Mouse (Mus musculus) T-cell, adult 2 months (primary cell): Measurements from ENCODE around the gene Ncam1.

Experiments
- DNase-seq: peaks from one replicate; pipeline ENCODE4 v3.0.0; 2022; ENCODE audit warnings: low spot score

The Ncam1 gene

DNA sequence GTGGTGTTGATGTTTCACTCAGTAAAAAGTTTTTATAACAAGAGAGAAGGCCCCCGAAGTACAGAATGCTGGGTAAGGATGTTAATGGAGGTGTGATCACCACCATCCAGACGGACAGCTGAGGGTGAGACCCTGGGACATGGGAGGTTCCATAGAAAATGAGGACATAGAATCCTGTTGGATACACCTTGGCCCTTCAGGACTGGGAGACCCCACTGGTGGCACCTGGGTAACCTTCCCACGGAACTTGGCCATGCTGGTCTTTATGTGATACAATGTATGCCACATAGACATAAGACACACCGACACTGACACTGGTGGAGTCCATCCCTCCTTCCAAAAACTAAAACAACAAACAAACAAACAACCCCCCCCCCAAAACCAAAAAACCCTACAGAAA, 296.5 kb downstream of the Ncam1 start:
- no peak for DNase-seq

DNA sequence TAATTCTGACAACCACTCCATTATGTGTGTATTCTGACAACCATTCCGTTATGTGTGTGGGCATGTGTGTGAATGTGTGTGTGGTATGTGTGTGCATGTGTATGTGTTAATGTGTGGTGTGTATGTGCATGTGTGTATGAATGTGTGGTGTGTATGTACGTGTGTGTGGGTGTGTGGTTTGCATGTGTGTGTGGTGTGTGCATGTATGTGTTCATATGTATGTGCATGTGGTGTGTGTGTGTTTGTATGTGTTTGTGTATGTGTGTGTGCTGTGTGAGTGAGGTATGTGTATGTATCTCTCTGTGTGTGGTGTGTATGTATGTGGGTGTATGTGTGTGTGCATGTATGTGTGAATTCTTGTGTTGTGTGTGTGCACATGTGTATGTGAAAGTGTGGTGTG, 298.8 kb downstream of the Ncam1 start:
- no peak for DNase-seq

DNA sequence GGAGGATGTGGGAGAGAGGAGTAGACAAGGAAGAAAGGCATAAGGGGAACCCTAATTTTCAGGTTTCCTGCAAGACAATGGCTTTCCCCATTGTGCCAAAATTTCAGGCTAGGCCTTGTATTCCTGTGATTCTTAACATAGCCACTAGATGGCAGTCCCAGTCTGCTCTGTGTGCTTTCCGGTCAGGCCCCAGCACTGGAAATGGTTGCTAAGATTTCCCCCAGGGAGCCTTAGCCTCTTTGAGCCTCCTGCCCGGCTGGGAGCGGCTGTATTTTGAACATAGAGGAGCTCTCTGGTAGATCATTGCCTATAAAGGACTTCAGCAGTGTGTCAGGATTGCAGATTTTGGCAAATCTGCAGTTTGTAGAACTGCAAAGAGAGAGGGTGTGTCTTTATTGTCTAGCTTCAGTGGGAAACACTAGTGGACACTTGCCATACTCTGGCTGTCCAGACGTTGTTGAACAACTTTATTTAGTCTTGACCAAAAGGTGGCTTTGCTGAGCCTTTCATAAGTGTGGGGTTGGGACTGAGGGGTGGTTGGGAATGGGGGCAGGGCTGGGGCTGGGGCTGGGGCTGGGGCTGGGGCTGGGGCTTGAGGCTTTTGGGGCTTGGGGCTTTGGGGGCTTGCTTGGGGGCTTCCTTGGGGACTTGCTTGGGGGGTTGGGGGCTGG, 304.6 kb downstream of the Ncam1 start:
- peak; percentile 10 for DNase-seq

DNA sequence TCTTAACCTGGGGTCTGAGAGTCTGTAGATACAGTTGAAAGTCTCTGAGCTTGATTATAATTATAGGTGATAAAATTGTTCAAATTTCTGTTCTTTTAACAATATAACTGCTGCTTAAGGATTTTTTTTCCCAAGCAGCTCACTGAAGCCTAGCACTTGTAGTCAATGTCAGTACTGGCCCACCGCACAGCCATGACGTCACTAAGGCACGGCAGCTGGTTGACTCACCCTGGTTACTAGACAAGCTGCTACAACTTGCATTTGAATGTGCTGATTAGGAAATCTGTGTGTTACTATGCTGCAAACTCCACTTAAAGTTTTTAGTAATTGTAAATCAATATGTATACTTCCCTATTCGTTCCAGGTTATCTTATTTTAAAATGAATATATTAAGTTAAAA, 308.1 kb downstream of the Ncam1 start:
- DNase-seq = no peak

DNA sequence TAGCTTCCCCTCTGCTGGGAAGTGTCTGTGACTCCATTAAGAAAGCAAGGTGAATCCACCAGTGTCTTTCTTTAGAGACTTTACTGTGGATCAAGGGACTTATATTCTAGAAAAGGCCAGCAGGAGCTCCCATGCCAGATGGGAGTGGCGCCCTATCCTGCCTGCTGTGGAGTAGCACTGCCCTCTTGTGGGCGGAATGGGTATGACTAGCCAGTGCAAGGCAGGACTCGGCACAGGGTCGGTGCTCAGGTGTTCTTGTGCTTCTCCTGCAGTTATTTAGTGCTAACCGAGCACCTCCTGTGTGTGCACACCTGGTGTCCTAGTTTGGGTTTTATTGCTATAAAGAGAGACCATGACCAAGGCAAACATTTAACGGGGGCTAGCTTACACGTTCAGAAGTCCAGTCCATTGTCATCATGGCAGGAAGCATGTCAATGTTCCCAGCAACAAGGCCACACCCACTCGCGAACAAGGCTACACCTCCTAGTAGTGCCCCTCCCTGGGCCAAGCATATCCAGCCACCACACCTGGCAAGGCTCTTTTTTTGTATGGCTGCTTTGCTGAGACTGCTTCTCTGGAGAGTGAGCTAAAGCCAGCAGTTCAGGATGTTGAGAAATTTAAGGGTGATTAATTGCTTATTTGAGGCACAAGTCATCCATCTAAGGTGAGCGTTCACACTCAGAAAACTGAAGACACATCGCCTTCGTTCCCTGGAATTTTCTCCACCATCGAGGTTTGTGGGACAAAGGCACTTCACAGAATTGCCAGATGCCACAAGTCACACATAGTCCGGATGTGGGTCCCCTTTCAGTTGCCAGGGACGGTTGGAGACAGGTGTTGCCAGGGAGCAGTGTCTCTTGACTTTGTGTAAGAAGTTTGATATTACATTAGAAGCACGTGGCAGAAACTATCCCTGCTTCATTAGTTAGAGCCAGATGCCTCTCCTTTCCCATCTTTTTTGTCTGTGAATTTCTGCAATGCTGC, 309.5 kb downstream of the Ncam1 start:
- peak; percentile 47 for DNase-seq

DNA sequence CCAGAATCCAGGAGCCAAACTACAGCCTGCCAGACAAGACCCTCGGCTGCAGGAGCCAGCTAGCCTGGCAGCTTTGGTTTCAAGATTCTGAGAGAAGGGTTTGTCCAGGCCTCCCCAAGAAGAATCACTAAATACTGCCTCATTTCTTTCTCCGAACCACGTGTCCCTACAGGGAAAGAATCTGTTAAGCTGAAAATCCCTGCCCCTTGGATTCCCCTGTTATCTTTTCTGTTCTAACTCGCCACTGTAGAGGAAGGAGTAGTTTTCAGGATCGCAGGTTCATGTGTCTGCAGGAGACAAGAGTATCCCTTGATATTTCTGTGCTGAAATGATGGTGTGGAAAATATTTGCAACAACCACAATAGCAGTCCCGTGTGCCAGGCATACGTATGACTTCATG, 310.5 kb downstream of the Ncam1 start:
- DNase-seq = no peak

DNA sequence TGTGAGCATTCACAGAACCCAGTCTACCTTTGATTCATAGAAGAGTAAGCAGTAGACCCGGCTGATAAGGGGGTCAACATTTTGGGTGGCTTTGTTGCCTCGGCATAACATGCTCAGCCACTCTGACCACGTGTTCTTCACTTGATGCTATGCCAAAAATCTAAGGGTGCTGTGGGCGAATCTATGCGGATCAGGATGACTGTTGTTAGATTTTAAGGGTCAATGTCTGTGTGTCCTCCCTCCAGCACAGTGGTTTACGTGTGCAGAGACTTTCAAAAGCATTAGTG, 311.1 kb downstream of the Ncam1 start:
- DNase-seq = no peak

DNA sequence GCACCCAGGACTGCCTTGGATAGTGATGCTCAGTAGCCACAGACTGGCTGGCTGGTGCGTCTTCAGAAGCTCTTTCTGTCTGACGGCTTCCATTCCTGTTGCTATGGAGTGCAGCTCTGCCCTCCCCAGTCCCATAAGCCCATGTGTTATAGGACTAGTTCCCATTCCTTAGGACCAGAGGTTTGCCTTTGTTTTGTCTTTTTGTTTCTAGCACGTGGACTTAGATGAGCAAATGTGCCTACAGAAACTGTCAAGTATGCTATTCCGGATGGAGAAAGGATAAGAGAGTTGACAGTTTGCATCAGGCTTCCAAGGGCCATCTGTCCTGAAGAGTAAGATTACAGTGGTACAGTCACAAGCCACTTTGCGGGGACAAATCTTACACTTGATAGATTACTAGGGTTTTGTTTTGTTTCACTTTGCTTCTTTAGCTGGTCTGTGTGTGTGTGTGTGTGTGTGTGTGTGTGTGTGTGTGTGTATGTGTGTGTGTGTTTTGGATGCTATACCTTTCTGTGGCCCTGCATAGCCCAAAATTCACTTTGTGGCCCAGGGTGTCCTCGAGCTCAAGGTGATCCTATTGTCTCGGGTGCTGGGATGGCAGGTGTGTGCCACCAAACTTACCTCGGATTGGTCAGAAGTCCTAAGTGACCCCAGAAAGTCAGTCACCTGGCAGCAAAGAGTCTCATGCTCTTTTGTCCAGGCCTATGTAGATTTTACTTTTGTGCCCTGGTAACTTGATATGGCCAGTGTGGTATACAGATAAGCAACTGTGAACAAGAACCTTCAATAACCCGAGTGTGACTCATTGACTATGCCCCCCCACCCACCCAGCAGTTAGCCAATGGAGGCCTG, 311.7 kb downstream of the Ncam1 start:
- DNase-seq = no peak

DNA sequence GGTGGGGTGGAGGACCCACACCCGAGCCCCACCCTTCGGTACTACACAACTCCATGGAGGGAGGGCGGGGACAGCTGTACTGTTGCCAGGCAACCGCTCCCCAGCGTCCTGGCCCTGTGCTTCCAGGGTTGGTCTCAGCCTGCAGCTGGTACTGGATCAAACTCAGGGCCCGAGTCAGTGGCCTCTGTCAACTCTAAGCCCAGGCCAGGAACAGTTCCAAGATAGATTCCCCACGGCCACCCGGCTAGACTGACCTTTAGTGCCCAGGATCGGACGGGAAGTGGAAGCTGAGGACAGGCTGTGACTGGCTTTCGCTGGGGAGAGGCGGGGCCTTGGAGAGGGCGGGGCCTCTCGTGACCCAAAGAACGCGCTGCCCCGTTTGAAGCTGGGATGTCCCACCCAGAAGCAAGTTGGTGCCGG, 312.8 kb downstream of the Ncam1 start, which contains the start of gene Ttc12:
Gene Ttc12, minus strand, starts transcription at position 334 of the 420 bp plus-strand sequence.
- DNase-seq = peak; percentile 25

DNA sequence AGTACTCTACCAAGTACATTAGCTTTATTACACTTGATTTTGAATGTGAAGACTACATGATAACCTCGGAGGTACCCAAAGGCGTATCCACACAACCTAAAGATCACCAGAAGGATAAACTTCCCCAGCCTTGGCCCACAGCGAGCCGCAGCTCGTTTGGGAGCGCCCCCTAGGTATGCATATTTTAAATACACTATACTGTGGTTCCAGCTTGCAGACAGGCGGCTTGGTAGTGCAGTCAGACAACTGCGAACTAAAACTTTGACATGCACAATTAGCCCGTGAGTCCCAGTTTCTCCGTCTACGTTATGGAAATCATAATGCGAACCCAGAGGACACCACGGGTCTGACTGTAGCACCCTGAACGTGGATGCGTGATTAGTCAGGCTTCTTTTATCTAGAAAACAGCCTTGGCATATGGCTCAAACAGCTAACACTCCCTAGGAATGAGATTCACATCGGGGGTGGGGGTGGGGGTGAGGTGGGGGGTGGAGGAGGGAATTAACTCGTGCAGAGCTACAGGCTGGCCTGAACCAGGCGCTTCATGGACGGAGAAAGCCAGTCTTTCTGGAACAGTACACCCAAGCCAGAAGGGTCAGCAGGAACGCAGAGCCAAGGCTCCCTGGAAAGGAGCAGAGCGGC, 313.4 kb downstream of the Ncam1 start:
- DNase-seq = peak; percentile 6

DNA sequence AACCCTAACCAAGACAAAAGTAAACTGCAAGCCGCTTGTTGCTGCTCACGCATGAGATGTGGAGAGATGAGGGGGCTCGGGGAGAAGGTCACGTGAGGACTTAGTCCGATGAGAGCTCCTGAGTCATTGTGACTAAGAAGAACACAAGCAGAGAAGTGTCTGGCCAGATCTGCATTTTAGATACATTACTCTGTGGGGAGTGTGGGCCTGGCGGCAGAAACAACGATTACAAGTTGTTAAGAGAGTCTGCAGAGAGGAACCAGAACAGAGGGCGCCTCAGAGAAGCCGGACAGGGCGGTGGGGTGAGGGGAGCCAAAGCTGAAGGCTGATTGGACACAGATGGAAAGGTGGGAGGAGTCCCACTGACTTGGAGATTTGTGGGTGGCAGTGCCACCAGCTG, 315.4 kb downstream of the Ncam1 start:
- DNase-seq = no peak

DNA sequence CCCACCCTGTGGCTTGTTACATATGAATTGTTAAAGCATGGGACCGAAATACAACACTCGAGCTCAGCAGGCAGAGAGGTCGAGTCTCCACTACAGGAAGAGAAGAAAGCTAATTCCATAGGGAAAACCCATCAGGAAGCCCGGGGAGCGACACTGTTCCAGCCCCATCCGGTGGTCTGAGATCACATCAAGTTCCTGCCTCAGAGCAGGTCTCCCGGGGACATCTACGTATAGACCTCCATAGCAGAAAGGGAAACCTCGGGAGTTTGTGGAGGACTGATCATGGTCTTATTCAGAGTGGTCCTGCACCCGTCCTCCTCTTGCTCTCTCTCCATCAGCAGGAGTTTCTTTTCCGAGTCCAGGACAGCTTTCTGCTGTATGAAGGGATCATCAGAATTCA, 326.6 kb downstream of the Ncam1 start:
- DNase-seq = no peak

DNA sequence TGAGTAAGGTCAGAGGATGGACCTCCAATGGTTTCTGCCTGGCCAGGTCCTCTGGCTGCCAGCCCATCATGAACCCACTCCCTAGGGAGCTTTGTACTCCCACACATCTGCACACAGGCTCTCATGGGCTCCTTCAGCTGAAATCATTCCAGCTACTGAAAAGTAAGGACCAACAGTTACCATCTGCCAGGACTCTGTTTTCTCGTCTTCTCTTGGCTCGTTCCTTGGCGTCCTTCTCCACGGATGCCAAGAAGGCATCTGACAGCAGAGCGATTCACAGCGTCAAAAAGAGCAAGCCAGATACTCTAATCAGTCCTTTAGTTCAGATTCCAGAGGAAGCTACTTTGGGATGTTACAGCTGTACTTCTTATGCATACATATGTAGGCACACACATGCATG, 327.8 kb downstream of the Ncam1 start:
- DNase-seq = no peak

DNA sequence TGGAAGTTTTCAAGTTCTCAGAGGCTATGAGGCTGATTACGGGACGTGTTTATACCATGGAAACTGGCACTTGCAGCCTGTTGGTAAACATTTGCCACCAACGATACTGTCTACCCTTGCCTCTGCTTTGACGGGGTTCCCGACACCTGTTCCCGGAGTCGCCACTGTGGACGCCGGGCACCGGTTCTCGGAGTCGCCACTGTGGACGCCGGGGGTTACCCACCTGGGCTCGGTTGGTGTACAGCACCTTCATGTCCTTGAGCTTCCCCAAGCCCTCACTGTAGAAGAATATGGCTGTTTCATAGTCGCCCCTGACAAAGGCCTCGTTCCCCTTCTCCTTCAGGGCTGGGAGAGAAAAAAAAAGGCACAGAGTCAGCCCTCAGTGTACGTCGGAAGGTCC, 328.7 kb downstream of the Ncam1 start:
- DNase-seq = no peak

DNA sequence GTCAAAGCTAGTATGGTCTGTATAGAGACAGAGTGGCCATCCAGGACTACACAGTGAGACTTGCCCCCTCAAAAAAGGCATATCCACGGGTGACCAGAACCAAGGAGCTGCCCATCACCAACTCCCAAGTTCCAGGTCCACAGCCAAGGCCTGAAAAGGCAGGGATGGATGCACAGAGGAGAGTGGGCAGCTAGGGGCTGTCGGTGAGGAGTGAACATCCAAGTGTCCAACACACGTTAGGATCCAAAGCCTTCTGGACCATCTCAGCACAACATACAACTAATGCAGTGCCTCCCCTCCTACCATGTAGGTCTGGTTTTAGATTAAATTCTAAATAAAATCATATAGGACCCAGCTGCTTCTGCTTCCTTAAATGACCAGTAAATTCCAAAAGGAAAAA, 342.6 kb downstream of the Ncam1 start:
- DNase-seq = no peak

DNA sequence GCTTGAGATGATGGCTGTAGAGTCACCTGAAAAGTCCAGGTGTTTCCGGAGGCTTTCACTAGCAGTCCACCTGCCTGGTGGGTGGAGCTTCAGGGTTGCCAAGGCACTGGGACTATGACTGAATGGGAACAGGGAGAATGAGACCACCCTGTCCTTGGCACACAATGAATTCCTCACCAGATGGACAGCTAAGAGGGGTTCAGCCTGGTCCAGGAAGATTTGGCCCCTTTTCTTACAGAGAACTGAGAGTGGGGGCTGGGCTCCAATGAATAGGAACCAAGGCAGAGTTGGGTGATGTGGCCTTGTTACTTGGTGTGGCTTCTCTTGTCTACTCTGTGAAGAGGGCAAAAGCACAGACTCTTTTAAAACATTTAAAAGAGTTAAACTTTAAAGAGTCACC, 346.3 kb downstream of the Ncam1 start:
- no peak for DNase-seq
